8 mouse cellular contexts compared by ENCODE assay signal in the genomic region with DNA sequence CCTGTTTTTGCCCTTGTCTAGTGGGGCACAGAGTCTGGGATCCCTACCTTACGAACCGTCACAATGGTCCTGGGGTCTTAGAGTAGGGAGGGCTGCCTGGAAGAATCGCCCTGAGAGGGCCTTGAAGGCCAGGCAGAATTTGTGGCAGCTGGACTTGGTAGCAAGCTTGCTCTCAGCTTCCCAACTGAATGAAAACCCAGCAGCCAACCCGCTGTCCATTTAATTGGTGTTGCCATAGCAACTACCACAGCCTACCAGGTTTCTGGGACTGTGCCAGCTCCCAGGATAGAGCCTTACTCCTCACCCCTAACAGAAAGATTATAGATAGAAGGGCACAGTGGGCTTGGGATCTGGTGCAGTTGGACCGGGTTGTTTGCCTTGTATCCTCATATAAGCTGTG. TPM values are rescaled to one million over a fixed set of nuclear protein-coding genes. Genes with fewer than 3 reads are reported as not detected.
DNase-seq lines count a peak whose midpoint lies in the region.

No protein-coding gene starts in this region.

- peak; percentile 69 for DNase-seq in NIH3T3 (ENCODE audit: low read depth)
- peak; percentile 89 for DNase-seq in brain, adult 2 months (ENCODE audit: low read depth, low spot score)
- peak; percentile 47 for DNase-seq in forelimb bud, embryonic 11.5 days (ENCODE audit: low read depth, low spot score)
- DNase-seq in left cerebral cortex, postnatal 25 days (ENCODE audit: low spot score in 2 of 2), result peak; percentile 77 to 84
- peak; percentile 88 to 91 for DNase-seq in right cerebral cortex, postnatal 10 days (ENCODE audit: low spot score in 2 of 2)
- DNase-seq in lung, postnatal 25 days (ENCODE audit: low spot score), result no peak
- DNase-seq in urinary bladder, adult 18-20 months (ENCODE audit: low spot score in 2 of 2), result no peak
- DNase-seq in heart, adult 8-10 months (ENCODE audit: low spot score), result no peak

- intact Hi-C loops in left cerebral cortex, postnatal 25 days (cut with DNase I), result no loop called here

RNA-seq across cellular contexts. Expression of a gene that starts 34.7 kb away (rescaled TPM):
- 100 to 1,000 TPM in 1 of 2 experiments, 10 to 100 TPM in 1; 83.4 to 107 TPM for total RNA-seq in left cerebral cortex, postnatal 25 days (2021)
- 1 to 10 TPM in 2 of 4 experiments, under 1 TPM in 2; 0.41 to 1.3 (median 1.1) TPM for total RNA-seq in heart, adult 8-10 months (2022)

RNA-seq across cellular contexts. Expression of a gene that starts 42.8 kb away (rescaled TPM):
- total RNA-seq in left cerebral cortex, postnatal 25 days (2021), result 10 to 100 TPM; 36.1 to 38.8 TPM
- total RNA-seq in heart, adult 8-10 months (2022), result 10 to 100 TPM; 39.3 to 42.4 (median 41.4) TPM

RNA-seq across cellular contexts. Expression of a gene that starts 52.9 kb away (rescaled TPM):
- total RNA-seq in left cerebral cortex, postnatal 25 days (2021), result 10 to 100 TPM; 61.0 to 70.7 TPM
- 10 to 100 TPM; 46.1 to 56.8 (median 50.3) TPM for total RNA-seq in heart, adult 8-10 months (2022)

Comparison
In these comparisons a context has a peak if more than half of its experiments do, and no peak if none do; other contexts are left out.
1. DNase-seq: peak in NIH3T3 (single experiment), brain, adult 2 months (single experiment), forelimb bud, embryonic 11.5 days (single experiment), left cerebral cortex, postnatal 25 days (2 of 2) and right cerebral cortex, postnatal 10 days (2 of 2); none in lung, postnatal 25 days (single experiment), urinary bladder, adult 18-20 months (0 of 2) and heart, adult 8-10 months (single experiment).
2. RNA of a gene that starts 34.7 kb away (total RNA-seq): 83.4 to 107 TPM in left cerebral cortex, postnatal 25 days; 0.41 to 1.3 TPM in heart, adult 8-10 months; every median in the first group is over 10 times any median in the second.